Mouse (Mus musculus) spleen, adult 2 months (tissue): ENCODE measurements at regions not wholly inside any gene's neighbourhood (a gene's known extent, or its start where the extent isn't known, plus 50 kb on each side); places are given as distances from the start of the nearest gene placed in this dataset.
A peak's percentile ranks its signal among the peaks of the same experiment; 100 is the strongest.

ENCODE experiments used
- DNase-seq, 2 experiments: peaks; one replicate each; pipeline versions ENCODE4 v3.0.0 to v3.0.0-alpha.2; 2012 to 2021; ENCODE audit warnings: low spot score in 2 of 2, low read depth in 1 of 2
- H3K27ac ChIP-seq: fragments of 200-500 bp; 2 replicates; pipeline ENCODE4 v1.5.1; 2012; ENCODE audit warnings: low read length, inconsistent platforms; ENCODE audit not compliant: insufficient read depth
- H3K27me3 ChIP-seq: fragments of 200-500 bp; 2 replicates; pipeline ENCODE4 v1.6.1; 2012; ENCODE audit warnings: mild to moderate bottlenecking, moderate library complexity, low read length, inconsistent platforms; ENCODE audit not compliant: control insufficient read depth, insufficient read depth
- H3K36me3 ChIP-seq: fragments of 200-500 bp; 2 replicates; pipeline ENCODE4 v1.6.1; 2012; ENCODE audit warnings: mild to moderate bottlenecking, low read length, inconsistent platforms; ENCODE audit not compliant: control insufficient read depth, insufficient read depth
- H3K4me1 ChIP-seq: fragments of 200-500 bp; 2 replicates; pipeline ENCODE4 v1.6.1; 2011; ENCODE audit warnings: inconsistent platforms; ENCODE audit not compliant: control insufficient read depth, insufficient read depth, insufficient read length
- H3K4me3 ChIP-seq: fragments of 200-500 bp; 2 replicates; pipeline ENCODE4 v1.5.1; 2011; ENCODE audit warnings: mild to moderate bottlenecking, inconsistent platforms; ENCODE audit not compliant: insufficient read depth, insufficient read length; ENCODE audit errors: extremely low read depth
- CTCF ChIP-seq: fragments of 200-500 bp; IDR thresholded peaks from 2 replicates; pipeline ENCODE4 v1.5.1; 2011; ENCODE audit warnings: mild to moderate bottlenecking, inconsistent platforms; ENCODE audit not compliant: insufficient read depth, insufficient read length, insufficient replicate concordance; ENCODE audit errors: extremely low read depth
- POLR2A ChIP-seq: fragments of 200-500 bp; IDR thresholded peaks from 2 replicates; pipeline ENCODE4 v1.6.1; 2011; ENCODE audit warnings: low read depth, low read length, inconsistent platforms
- WGBS: fragments of 180-500 bp; shearing (Covaris S2); methylation state at CpG from one replicate; pipeline ENCODE4 v1.1.7; 2018; 5-methylcytosine and 5-hydroxymethylcytosine counted together

- TF ChIP-seq CTCF = no peak
- no peak for TF ChIP-seq POLR2A
- 46% methylated on average over 1 of the region's 1 CpGs for WGBS
- no peak for DNase-seq
- Histone ChIP-seq H3K4me1 (no peaks in the 10 kb centered on the region), H3K4me3 (no peak overlapping the region), H3K27me3 (no peaks in the 10 kb centered on the region), H3K36me3 (no peaks in the 10 kb centered on the region), H3K27ac (no peak overlapping the region)
Observed at GRCm38 (mm10) chr6:33117877-33118276, 57.8 kb upstream of the Chchd3 start.

- no peaks in the 10 kb centered on the region for H3K36me3 ChIP-seq
- H3K27me3 ChIP-seq = no peaks in the 10 kb centered on the region
- DNase-seq = no peak
- no peak overlapping the region for H3K27ac ChIP-seq
- TF ChIP-seq POLR2A (no peak), CTCF (no peak)
- H3K4me3 ChIP-seq = no peak overlapping the region
- H3K4me1 ChIP-seq = no peaks in the 10 kb centered on the region
Observed at GRCm38 (mm10) chr6:33120581-33120980, 60.5 kb upstream of the Chchd3 start.

DNA sequence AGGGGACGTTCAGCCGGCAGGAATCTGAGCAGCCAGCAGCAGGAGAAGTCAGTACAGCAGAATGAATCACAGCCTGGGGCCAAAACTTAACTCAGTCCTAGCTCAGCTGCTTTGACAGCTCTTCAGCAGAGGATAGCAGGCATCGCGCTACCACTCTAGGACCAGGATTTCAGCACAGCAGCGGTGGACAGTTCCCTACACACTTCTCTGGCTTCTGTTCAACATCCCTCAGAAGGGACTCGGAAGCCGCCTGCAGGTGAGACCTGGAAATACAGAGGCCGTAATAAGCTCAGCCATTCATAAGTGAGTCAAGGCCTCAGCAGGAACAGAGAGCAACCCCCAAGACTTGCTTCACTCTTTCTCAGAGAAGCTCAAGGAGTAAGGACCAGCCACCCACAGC is 66.5 kb upstream of the Chchd3 start:
- Histone ChIP-seq H3K4me1 (no peaks in the 10 kb centered on the region), H3K27me3 (no peaks in the 10 kb centered on the region), H3K27ac (no peak overlapping the region), H3K4me3 (no peak overlapping the region), H3K36me3 (no peaks in the 10 kb centered on the region)
- peak; percentile 1 to 25 for DNase-seq
- 13% methylated on average over 8 of the region's 8 CpGs for WGBS
- TF ChIP-seq CTCF (peak; percentile 23; the same call in 1 of the 2 replicates), POLR2A (no peak)

- no peak for TF ChIP-seq CTCF
- no peak for TF ChIP-seq POLR2A
- H3K4me1 ChIP-seq = no peaks in the 10 kb centered on the region
- no peak overlapping the region for H3K4me3 ChIP-seq
- H3K27me3 ChIP-seq = no peaks in the 10 kb centered on the region
- 83% methylated on average over 7 of the region's 7 CpGs for WGBS
- no peak for DNase-seq
- no peak overlapping the region for H3K27ac ChIP-seq
- H3K36me3 ChIP-seq = no peaks in the 10 kb centered on the region
Observed at GRCm38 (mm10) chr6:33136906-33137305, 76.8 kb upstream of the Chchd3 start.

- no peaks in the 10 kb centered on the region for H3K4me1 ChIP-seq
- H3K27me3 ChIP-seq = no peaks in the 10 kb centered on the region
- no peaks in the 10 kb centered on the region for H3K36me3 ChIP-seq
- 52% methylated on average over 8 of the region's 8 CpGs for WGBS
- no peak overlapping the region for H3K27ac ChIP-seq
- DNase-seq = no peak
- H3K4me3 ChIP-seq = no peak overlapping the region
- TF ChIP-seq CTCF (no peak), POLR2A (no peak)
Observed at GRCm38 (mm10) chr6:33137823-33138222, 77.8 kb upstream of the Chchd3 start.

DNA sequence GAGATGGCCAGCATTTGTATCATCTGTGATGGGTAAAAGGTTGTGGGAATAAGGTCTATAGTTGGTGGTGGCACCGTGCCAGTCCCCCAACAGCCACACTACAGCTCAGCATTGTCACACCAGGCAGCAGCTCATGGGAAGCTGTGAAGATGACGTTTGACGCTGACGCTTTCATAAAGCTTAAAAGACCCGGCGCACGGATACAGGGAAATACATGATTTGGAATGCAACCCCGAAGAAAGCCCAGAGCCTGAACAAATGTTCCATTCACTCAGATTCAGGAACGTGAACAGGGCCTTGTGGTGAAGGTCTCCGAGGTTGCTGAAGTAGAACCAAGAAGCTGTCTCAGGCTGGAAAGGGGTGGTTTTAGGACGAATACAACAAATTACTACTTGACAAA is 82.4 kb upstream of the Exoc4 start:
- H3K36me3 ChIP-seq = no peaks in the 10 kb centered on the region
- H3K4me3 ChIP-seq = no peak overlapping the region
- WGBS = 90% methylated on average over 11 of the region's 11 CpGs
- no peak overlapping the region for H3K27ac ChIP-seq
- TF ChIP-seq POLR2A = no peak
- no peak for TF ChIP-seq CTCF
- H3K27me3 ChIP-seq = no peaks in the 10 kb centered on the region
- H3K4me1 ChIP-seq = no peaks in the 10 kb centered on the region
- no peak for DNase-seq

- Histone ChIP-seq H3K4me1 (no peaks in the 10 kb centered on the region), H3K4me3 (no peak overlapping the region), H3K36me3 (no peaks in the 10 kb centered on the region), H3K27me3 (no peaks in the 10 kb centered on the region), H3K27ac (no peak overlapping the region)
- TF ChIP-seq POLR2A = no peak
- TF ChIP-seq CTCF = no peak
- 86% methylated on average over 12 of the region's 12 CpGs for WGBS
- DNase-seq = no peak
Observed at GRCm38 (mm10) chr6:33173606-33174005, 75.3 kb upstream of the Exoc4 start.
